Mouse (Mus musculus) embryonic facial prominence, embryonic 14.5 days (tissue): ENCODE results near the gene Pdp2. TPM values are rescaled to one million over a fixed set of nuclear protein-coding genes. Genes with fewer than 3 reads are reported as not detected.
"Not testable (repeated sequence)": the region's sequence is repeated elsewhere in the genome, so short reads cannot be mapped to it uniquely, and the experiment has no call there.

Experiments
- ATAC-seq: fragments of 200-750 bp; cut with Nextera tagmentation; 2 replicates; pipeline ENCODE4 v1.8.0; 2017; ENCODE audit warnings: low read depth, moderate number of reproducible peaks, moderate TSS enrichment
- DNase-seq: peaks from one replicate; pipeline ENCODE4 v3.0.0-alpha.2; 2015; ENCODE audit warnings: low spot score
- H3K27ac ChIP-seq: fragments of 300-500 bp; sonication (generic); replicated peaks from 2 replicates; pipeline ENCODE4 v1.5.1; 2014; ENCODE audit warnings: low read depth, mild to moderate bottlenecking, low read length, moderate library complexity
- H3K27me3 ChIP-seq: fragments of 300-500 bp; sonication (generic); replicated peaks from 2 replicates; pipeline ENCODE4 v1.6.1; 2014; ENCODE audit warnings: low read length; ENCODE audit not compliant: control insufficient read depth, insufficient read depth
- H3K36me3 ChIP-seq: fragments of 300-500 bp; sonication (generic); 2 replicates; pipeline ENCODE4 v1.6.1; 2014; ENCODE audit warnings: low read length, mixed read lengths; ENCODE audit not compliant: control insufficient read depth, insufficient read depth
- H3K4me1 ChIP-seq: fragments of 300-500 bp; sonication (generic); 2 replicates; pipeline ENCODE4 v1.6.1; 2014; ENCODE audit warnings: antibody characterized with exemption, low read length; ENCODE audit not compliant: control insufficient read depth, insufficient read depth
- H3K4me2 ChIP-seq: fragments of 300-500 bp; sonication (generic); 2 replicates; pipeline ENCODE4 v1.6.1; 2014; ENCODE audit warnings: low read depth, mild to moderate bottlenecking, low read length, moderate library complexity, mixed read lengths
- H3K4me3 ChIP-seq: fragments of 300-500 bp; sonication (generic); 2 replicates; pipeline ENCODE4 v1.5.1; 2014; ENCODE audit warnings: low read depth, mild to moderate bottlenecking, low read length
- H3K9ac ChIP-seq: fragments of 300-500 bp; sonication (generic); 2 replicates; pipeline ENCODE4 v1.6.1; 2014; ENCODE audit warnings: low read depth, mild to moderate bottlenecking, low read length, moderate library complexity, mixed read lengths
- H3K9me3 ChIP-seq: fragments of 300-500 bp; sonication (generic); 2 replicates; pipeline ENCODE4 v1.6.1; 2016; ENCODE audit warnings: low read length; ENCODE audit not compliant: control insufficient read depth
- WGBS: fragments of 180-500 bp; shearing (Covaris S2); extraction: QIAGEN DNeasy Blood & Tissue Kit; methylation state at CpG from one replicate; pipeline ENCODE4 v1.1.7; 2014; 5-methylcytosine and 5-hydroxymethylcytosine counted together
- polyA plus RNA-seq: library from polyadenylated mRNA; unstranded; fragments of >200 nt; fragmentation: Nextera tagmentation; extraction: Ambion mirVana; gene quantifications from 2 replicates; pipeline ENCODE4 v1.2.1, GENCODE M21; 2014

The Pdp2 gene
- polyA plus RNA-seq, 1 experiment from 2014 or later: 8.1 TPM

DNA sequence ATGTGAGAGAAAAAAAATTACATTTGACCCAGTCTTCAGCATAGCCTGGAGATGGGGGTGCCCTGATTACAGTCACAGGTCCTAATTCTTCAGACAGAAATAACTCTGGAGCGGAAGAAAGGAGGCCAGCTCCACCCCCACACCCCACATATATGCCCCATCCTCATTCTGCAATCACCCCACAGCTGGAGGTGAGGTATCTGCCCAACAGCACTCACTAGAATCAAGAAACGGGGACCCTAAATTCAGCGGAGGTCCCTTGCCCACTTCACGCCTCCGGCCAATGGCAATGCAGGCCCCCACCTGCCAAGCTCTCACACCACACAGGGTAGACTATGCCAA, 25.8 kb upstream of the Pdp2 start:
- no peaks in the 10 kb centered on the region for H3K9me3 ChIP-seq
- H3K27ac ChIP-seq: no peak overlapping the region
- H3K27me3 ChIP-seq: no peaks in the 10 kb centered on the region
- ATAC-seq: 0 out of 2 replicates have a peak, but pooled peaks have one; percentile 6
- H3K4me3 ChIP-seq: no peak overlapping the region
- H3K9ac ChIP-seq: no peak overlapping the region
- no peak for DNase-seq
- H3K4me2 ChIP-seq: no peak overlapping the region
- 92% methylated on average over 5 of the region's 5 CpGs for WGBS
- H3K36me3 ChIP-seq: no peaks in the 10 kb centered on the region
- no peaks in the 10 kb centered on the region for H3K4me1 ChIP-seq

DNA sequence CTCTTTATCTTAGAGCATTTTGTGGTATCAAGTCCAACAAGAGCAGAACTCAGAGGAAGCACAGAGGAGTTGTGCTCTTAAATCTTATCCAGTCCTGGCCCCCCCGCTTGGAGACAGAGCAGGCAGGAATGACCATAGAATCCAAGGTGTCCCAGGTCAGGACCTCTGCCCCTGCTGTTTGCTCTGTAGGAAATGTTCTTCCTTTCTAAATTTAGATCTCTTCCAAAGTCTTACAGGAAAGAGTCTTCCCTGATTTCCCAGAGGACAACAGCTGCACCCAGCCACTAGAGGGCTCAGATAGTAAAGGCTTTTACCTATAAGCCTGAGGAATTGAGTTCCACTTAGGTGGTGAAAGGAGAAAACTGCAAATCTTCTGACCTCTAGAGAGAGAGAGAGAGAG, 21.7 kb upstream of the Pdp2 start:
- no peaks in the 10 kb centered on the region for H3K4me1 ChIP-seq
- H3K27me3 ChIP-seq: no peaks in the 10 kb centered on the region
- ATAC-seq: no peak
- no peaks in the 10 kb centered on the region for H3K36me3 ChIP-seq
- H3K9me3 ChIP-seq: no peaks in the 10 kb centered on the region
- H3K4me2 ChIP-seq: no peak overlapping the region
- H3K9ac ChIP-seq: no peak overlapping the region
- no peak overlapping the region for H3K4me3 ChIP-seq
- DNase-seq: peak; percentile 37
- 46% methylated on average over 1 of the region's 1 CpGs for WGBS
- H3K27ac ChIP-seq: no peak overlapping the region

DNA sequence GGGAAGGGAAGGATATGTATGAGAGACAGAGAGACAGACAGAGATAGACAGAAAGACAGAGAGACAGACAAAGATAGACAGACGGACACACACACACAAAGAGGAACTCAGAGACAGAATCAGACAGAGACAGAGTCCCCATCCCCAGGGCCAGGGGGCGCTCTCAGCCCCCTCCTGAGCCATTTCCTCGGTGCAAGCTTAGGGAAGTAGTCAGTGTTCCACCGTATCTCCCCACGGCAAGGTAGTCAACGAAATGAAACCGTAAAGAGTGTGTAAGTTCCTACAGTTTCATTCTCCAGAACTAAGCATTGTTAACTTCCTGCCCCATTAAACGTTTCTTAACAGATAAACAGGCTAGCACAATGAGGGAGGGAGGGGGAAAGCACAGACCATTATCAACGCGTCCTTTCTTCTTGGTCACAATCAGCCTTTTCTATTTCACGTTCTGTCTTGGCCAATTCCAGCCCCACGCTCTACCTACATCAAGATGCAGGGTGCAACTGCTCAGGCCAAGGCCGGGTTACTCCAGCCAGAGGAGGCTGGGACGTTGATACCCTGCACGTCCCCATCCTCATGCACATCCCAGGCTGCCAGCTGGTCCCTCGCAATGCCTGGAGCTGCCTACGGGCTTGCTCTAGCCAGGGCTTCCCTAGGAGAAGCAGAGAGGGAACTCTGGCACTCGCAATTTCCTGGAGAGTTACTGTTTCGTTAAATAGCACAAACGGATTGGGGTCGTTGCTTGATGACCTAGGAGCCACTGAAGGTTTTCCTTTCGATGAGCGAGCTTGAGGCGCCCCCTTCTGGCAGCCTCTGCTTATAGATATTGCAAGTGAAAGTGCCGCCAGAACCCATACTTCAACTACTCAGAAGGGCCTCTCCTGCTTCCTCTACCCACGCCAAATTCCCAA, 20.6 kb upstream of the Pdp2 start:
- 6% methylated on average over 25 of the region's 26 CpGs for WGBS
- peak overlapping the region; percentile 37 for H3K4me3 ChIP-seq
- no peaks in the 10 kb centered on the region for H3K9me3 ChIP-seq
- peak overlapping the region; percentile 43 for H3K9ac ChIP-seq
- H3K36me3 ChIP-seq: no peaks in the 10 kb centered on the region
- peak; percentile 90 for DNase-seq
- H3K4me1 ChIP-seq: no peaks in the 10 kb centered on the region
- peak; percentile 86 for ATAC-seq
- H3K27ac ChIP-seq: no peak overlapping the region
- no peaks in the 10 kb centered on the region for H3K27me3 ChIP-seq
- peak overlapping the region; percentile 61 for H3K4me2 ChIP-seq

DNA sequence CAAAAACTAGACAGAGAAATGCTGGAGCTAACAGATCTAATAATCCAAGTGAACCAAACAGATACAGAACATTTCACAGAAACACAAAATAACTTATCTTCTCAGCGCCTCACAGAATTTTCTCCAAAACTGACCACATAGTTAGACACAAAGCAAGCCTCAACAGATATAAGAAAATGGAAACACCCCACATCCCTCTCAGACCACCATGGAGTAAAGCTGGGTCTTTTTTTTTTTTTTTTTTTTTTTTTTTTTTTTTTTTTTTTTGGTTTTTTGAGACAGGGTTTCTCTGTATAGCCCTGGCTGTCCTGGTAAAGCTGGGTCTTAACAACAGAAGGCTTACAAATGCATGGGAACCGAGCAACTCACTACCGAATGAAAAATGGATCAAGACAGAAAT, 14.4 kb upstream of the Pdp2 start:
- H3K9me3 ChIP-seq: no peaks in the 10 kb centered on the region
- no peaks in the 10 kb centered on the region for H3K36me3 ChIP-seq
- H3K9ac ChIP-seq: no peak overlapping the region
- no peaks in the 10 kb centered on the region for H3K4me1 ChIP-seq
- no peak overlapping the region for H3K27ac ChIP-seq
- no peak overlapping the region for H3K4me3 ChIP-seq
- DNase-seq (no peak), ATAC-seq (no peak)
- 88% methylated on average over 3 of the region's 3 CpGs for WGBS
- H3K4me2 ChIP-seq: no peak overlapping the region
- no peaks in the 10 kb centered on the region for H3K27me3 ChIP-seq

DNA sequence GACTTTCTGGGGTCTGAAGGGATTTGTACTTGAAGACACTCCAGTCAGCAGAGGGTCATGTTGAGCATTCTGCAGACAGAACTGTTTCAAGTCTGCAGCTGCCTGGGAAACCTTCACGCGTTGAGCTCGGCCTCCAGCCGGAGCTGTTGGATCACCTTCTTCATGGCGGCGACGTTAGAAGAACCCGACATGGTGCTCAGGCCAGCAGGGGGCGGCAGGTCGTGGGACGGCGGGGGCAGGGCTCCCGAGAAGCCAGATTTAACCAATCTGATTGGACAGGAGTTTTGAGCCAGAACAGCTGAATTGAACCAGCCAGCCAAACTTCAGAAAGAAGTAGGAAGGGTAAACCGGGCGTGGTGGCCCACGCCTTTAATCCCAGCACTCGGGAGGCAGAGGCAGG, 13.6 kb upstream of the Pdp2 start:
- ATAC-seq, H3K4me2 ChIP-seq, H3K4me1 ChIP-seq, H3K4me3 ChIP-seq, H3K9ac ChIP-seq, H3K9me3 ChIP-seq, H3K27ac ChIP-seq, H3K27me3 ChIP-seq, H3K36me3 ChIP-seq, DNase-seq: not testable (repeated sequence)
- 79% methylated on average over 17 of the region's 17 CpGs for WGBS

- H3K9me3 ChIP-seq: 0 out of 2 replicates have a peak, but pooled peaks cover 5% of the 10 kb centered on the region
- H3K27me3 ChIP-seq: no peaks in the 10 kb centered on the region
- no peak overlapping the region for H3K4me2 ChIP-seq
- no peak overlapping the region for H3K27ac ChIP-seq
- no peaks in the 10 kb centered on the region for H3K36me3 ChIP-seq
- DNase-seq (no peak), ATAC-seq (no peak)
- no peak overlapping the region for H3K4me3 ChIP-seq
- WGBS: 68% methylated on average over 1 of the region's 1 CpGs
- H3K9ac ChIP-seq: no peak overlapping the region
- H3K4me1 ChIP-seq: no peaks in the 10 kb centered on the region
These were observed 6.7 kb upstream of the Pdp2 start for GRCm38 (mm10) chr8:104584522-104584921.

DNA sequence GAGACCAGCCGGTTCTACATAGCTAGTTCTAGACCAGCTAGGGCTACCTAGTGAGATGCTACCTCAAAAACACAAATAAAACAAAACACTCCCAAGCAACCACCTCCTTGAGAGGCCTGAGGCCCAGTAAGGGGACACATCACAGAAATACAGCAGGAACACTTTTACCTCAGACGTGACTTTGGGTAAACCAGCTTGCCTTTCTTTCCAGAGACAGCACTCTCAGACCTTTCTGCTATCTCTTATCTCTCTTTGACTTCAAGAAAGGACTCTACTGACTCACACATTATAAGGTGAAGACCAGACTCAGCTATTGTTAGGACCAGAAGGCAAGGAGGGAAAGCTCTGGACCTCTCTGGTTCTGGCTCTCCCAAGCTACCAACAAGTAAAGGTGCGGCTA, 967 bp upstream of the Pdp2 start:
- no peak overlapping the region for H3K27ac ChIP-seq
- H3K4me1 ChIP-seq: peaks cover 6% of the 10 kb centered on the region
- H3K4me2 ChIP-seq: no peak overlapping the region
- no peaks in the 10 kb centered on the region for H3K9me3 ChIP-seq
- no peak overlapping the region for H3K4me3 ChIP-seq
- peaks cover 19% of the 10 kb centered on the region for H3K36me3 ChIP-seq
- no peak for DNase-seq
- no peak for ATAC-seq
- no peak overlapping the region for H3K9ac ChIP-seq
- WGBS: 89% methylated on average over 3 of the region's 3 CpGs
- H3K27me3 ChIP-seq: no peaks in the 10 kb centered on the region

GRCm38 (mm10) chr8:104591856-104592255, 605 bp downstream of the Pdp2 start:
- Histone ChIP-seq H3K4me3 (peak overlapping the region; percentile 65), H3K9ac (peak overlapping the region; percentile 72), H3K27ac (no peak overlapping the region), H3K9me3 (no peaks in the 10 kb centered on the region), H3K4me1 (peaks cover 6% of the 10 kb centered on the region), H3K4me2 (peak overlapping the region; percentile 88), H3K27me3 (no peaks in the 10 kb centered on the region), H3K36me3 (peaks cover 35% of the 10 kb centered on the region)
- WGBS: under 1% methylated on average over 9 of the region's 9 CpGs
- ATAC-seq: no peak
- DNase-seq: no peak

- DNase-seq (no peak), ATAC-seq (no peak)
- Histone ChIP-seq H3K4me2 (peak overlapping the region; percentile 88; the same call in 1 of the 2 replicates), H3K9me3 (no peaks in the 10 kb centered on the region), H3K4me3 (peak overlapping the region; percentile 65; the same call in 1 of the 2 replicates), H3K4me1 (peaks cover 6% of the 10 kb centered on the region), H3K9ac (peak overlapping the region; percentile 72; the same call in 1 of the 2 replicates), H3K36me3 (peaks cover 38% of the 10 kb centered on the region), H3K27ac (no peak overlapping the region), H3K27me3 (no peaks in the 10 kb centered on the region)
- 64% methylated on average over 6 of the region's 6 CpGs for WGBS
These were observed 1.3 kb downstream of the Pdp2 start for GRCm38 (mm10) chr8:104592566-104592965.
